Mouse (Mus musculus): ENCODE measurements around the gene Phospho1. TPM values are rescaled to one million over a fixed set of nuclear protein-coding genes. Genes with fewer than 3 reads are reported as not detected.

The Phospho1 gene
- total RNA-seq, 2 experiments from 2014 or later, result 69.9 to 71.8 TPM

DNA sequence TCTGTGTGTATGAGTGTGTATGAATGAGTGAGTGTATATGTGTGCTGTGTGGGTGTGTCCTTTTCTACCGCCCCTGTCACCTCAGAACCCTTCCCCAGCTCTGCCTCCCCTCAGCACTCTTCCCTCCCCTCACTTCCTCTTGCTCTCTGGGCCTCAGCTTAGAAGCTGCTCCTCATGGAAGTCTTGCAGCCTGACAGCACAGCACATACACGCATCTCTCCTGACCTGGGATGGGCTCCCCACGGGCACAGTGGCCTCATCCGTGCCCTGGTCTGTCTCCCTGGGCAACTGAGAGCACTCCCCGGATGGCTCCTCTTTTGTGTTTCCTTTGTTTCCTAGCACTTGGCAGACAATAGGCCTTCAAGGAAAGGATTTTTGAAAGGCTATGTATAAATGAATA lies 14.7 kb upstream of the Phospho1 start:
- no peak for DNase-seq (ENCODE audit: low spot score in 2 of 2)
- intact Hi-C loops (cut with DNase I), result no loop called here

DNA sequence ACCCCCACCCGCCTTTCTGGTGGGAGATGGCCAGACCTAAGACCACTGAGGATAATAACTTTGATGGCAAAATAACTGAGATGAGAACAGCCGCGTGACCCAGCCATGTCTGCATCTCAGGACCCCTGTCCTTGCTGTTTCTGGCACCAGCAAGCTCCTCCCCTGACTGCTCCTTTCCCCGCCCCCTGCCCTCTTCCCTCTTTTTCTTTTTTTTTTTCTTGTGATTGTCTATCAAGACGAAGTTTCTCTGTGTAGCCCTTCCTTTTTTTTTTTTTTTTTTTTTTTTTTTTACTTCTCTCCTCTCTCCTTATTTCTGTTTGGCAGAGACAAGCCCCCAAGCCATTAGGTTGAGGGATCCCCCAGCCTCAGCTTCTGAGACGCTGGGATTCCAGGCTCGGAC lies 13.5 kb upstream of the Phospho1 start:
- intact Hi-C loops (cut with DNase I), result no loop called here

DNA sequence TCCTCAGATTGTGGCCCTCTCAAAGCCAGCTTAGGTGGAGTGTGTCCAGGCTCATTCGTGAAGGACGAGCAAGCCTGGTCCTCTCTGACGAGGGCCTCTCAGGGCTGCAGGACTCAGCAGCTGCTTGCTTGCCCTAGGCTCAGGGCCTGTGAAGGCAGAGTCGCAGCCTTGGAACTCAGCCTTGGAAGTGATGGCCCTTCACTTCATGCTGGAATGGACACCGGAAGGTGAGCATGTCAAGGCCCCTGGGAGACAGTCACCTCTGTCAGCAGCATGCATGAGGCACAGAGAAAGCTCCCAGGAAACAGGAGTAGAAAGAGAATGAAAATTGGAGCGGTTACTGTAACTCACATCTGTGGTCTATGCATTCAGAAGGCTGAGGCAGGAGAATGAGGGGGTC lies 12.6 kb upstream of the Phospho1 start:
- DNase-seq (ENCODE audit: low spot score in 2 of 2), result no peak
- intact Hi-C loops (cut with DNase I), result no loop called here

More for the DNA sequence above, 13.5 kb upstream of the Phospho1 start:
- no peak for DNase-seq (ENCODE audit: low spot score in 2 of 2)

DNA sequence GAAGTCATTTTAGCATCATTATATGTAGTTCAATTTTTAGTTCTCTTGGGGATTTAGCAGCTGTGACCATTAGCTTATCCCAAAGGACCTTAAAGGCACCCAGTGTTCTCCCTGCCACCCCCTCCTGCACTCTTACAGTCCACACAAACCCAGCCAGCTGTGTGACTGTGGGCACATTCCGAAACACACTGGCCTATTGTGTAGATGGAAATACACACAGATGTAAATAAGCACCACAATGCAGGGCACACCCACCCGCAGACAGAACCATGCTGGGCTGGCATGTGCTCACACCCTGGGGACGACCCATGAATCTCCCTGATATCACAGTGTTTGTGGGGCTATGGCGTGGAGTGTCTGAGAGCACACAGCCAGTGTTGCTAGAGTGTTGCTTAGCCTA lies 12.1 kb upstream of the Phospho1 start:
- no peak for DNase-seq (ENCODE audit: low spot score in 2 of 2)
- intact Hi-C loops (cut with DNase I), result no loop called here

DNA sequence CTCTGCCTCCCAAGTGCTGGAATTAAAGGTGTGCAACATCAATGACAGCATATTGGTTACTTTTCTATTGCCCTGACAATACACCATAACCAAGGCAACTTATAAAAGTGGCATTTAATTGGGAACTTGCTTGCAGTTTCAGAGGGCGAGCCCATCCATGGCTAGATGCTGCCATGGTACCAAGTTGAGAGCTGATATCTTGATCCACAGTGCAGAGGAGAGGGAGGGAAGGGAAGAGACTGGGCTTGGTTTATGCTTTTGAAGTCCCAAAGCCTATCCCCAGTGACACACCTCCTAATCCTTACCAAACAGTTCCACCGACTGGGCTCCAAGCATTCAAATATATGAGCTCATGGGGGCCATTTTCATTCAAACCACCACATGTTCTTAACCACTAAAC lies 10.2 kb upstream of the Phospho1 start:
- no peak for DNase-seq (ENCODE audit: low spot score in 2 of 2)
- intact Hi-C loops (cut with DNase I), result no loop called here

DNA sequence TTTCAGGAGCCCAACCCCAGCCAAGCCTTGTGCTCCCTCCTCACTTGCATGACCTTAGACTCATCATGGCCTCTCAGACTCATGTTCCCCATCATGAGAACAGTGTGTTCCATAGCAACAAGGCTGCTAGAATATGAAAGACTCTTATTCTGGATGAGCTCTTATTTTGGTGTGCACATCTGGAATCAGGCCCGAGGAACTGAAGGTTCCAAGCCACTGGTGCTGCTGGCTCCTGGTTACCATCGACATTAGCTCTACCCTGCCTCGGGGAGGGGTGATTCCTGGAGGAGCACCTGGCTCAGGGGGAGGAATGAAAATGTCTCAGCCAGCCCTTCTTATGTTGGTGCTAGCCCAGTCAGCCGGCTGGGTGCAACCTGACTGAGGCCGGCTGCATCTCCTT lies 9.4 kb upstream of the Phospho1 start:
- intact Hi-C loops (cut with DNase I), result no loop called here
- no peak for DNase-seq (ENCODE audit: low spot score in 2 of 2)

DNA sequence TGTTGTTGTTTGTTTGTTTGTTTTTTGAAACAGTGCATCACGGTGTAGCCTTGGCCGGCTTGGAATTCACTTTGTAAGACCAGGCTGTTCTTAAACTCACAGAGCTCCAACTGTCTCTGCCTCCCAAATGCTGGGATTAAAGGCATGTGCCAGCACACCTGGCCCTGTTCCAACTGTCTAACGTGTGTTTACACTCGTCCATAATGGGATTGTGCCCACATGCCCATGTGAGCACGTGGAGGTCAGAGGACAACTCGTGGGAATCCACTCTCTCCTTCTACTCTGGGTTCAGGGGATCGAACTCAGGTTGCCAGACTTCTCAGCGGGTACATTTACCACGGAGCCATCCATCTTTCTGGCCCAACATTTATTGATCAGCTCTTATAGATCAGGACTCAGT lies 8.9 kb upstream of the Phospho1 start:
- DNase-seq (ENCODE audit: low spot score in 2 of 2), result no peak
- intact Hi-C loops (cut with DNase I), result no loop called here

DNA sequence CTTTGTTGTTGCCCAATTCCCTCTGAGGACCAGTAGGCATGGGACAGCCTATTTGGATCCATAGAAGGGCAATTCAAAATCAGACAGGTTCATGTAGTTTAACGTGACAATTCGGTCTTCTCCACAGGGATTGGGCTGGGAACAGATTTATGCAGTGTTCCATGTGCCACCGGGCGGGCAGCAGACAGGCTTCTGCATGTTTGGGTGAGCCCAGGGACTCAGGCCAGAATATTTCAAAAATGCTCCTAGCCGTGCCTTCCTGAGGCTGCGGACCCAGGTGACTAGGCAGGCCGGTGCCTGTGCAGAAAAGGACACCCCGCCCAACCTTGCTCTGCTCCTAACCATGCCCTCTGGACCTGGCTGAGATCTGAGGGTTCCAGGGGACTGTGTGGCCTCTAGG lies 5.2 kb upstream of the Phospho1 start:
- intact Hi-C loops (cut with DNase I), result no loop called here
- no peak for DNase-seq (ENCODE audit: low spot score in 2 of 2)

DNA sequence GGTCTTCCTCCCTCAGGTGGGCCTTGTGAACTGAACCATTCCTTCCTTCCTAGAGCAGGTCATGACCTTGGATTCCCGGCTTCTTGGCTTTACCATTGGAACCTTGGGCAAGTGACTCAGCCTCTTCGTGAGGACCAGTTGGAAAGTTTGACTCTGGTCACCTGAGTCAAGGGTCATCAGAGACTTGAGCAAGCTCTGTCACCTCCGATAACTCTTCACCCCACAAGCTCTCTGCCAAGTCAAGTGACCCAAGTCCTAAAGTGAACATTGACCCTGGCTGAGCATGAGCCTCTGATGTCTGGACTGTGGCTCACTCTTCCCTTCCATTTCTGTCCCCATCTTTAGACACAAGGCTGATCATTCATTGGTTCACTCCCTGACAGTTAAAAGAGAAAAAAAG lies 2.8 kb upstream of the Phospho1 start:
- intact Hi-C loops (cut with DNase I), result loop anchor here (5.0 to 10.0 kb wide), 2 partner anchors 49 to 137 kb away; no protein-coding TSS in a partner anchor
- no peak for DNase-seq (ENCODE audit: low spot score in 2 of 2)

DNA sequence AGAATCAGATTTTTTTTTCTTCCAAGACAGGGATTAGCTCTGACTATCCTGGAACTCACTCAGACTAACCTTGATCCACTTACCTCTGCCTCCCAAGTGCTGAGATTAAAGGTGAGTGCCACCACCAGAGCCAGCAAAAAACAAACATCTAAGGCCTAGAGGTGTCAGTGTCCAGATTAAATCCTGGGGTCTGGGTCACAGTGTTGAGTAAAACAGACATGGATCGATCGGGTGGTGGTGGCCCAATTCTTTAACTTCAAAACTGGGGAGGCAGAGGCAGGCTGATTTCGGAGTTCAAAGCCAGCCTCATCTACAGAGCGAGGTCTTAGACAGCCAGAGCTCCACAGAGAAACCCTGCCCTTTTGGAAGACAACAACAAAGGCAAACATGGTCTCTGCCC lies 1.9 kb upstream of the Phospho1 start:
- no peak for DNase-seq (ENCODE audit: low spot score in 2 of 2)
- intact Hi-C loops (cut with DNase I), result loop anchor here (5.0 to 10.0 kb wide), 2 partner anchors 50 to 138 kb away; no protein-coding TSS in a partner anchor

DNA sequence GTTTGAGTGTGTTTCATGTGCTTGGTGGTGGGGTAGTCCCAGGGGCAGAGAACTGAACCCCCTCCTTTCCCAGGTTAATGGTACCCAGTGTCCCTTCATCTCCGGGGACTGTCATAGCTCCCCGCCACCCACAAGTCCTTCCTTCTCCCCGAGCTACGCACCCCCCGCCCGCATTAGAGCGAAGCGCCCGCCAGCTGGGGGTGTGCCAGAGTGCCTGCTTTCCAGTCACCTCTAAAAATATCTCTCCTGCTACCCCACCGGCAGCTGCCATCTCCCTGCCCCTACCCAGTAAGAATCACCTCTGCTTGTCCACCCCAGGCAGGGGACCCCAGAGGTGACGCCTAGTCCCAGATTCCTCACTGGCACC lies 561 bp downstream of the Phospho1 start:
- intact Hi-C loops (cut with DNase I), result loop anchor here (2.0 to 10.0 kb wide), 5 partner anchors 34 to 302 kb away; partner anchors contain the start of gene Snf8
- peak in 1 of 2 experiments; percentile 68 for DNase-seq (ENCODE audit: low spot score in 2 of 2)

DNA sequence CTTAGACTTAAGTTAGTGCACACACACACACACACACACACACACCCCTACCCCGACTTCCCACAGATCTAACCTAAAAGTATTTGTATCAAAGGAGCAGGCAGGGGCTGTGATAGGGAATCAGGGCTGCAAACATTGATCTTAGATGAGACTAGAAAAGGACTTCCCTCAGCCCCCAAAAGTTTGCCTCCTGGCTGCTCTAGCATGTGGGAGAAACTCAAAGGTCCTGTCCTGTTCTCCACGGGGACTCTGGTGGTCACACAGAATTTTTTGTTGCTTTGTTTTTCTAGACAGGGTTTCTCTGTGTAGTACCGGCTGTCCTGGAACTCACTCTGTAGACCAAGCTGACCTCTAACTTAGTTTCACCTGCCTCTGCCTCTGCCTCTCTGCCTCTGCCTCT lies 1.3 kb downstream of the Phospho1 start:
- no peak for DNase-seq (ENCODE audit: low spot score in 2 of 2)
- intact Hi-C loops (cut with DNase I), result loop anchor here (2.0 to 10.0 kb wide), 4 partner anchors 33 to 302 kb away; partner anchors contain the start of gene Snf8

DNA sequence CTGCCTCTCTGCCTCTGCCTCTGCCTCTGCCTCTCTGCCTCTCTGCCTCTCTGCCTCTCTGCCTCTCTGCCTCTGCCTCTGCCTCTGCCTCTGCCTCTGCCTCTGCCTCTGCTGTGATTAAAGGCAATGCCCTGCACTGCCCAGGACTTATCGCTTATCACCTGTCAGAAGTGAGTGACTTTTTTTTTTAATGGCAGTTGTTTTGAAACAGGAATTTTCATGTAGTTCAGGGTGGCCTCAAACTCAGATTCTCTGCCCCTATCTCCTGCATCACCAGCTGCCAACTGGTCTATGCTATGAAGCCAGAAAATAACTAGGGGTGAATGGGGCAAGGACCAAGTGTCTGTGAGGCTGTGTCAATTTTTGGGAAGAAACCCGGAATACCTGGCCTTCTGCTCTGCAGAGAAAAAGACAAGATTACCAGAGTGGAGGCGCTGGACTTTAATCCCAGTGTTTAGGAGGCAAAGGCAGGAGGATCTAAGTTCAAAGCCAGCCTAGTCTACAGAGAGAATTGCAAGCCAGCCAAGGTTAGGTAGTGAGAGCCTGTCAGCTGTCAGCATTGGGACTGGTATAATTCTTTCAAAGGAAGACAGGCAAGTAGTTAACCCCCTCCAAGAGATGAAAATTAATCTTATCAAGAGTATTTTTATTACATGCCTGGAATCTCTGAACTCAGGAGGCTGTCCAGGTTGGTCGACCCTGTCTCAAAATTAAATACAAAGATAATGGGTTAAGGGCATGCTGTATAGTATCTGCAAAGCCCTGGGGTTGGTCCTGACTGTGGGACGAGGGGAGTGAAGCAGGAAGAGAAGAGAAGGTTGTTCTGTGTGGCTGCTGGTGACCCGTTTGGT lies 2.2 kb downstream of the Phospho1 start:
- intact Hi-C loops (cut with DNase I), result loop anchor here (5.0 to 10.0 kb wide), 3 partner anchors 142 to 301 kb away; partner anchors contain the start of gene Snf8
- DNase-seq (ENCODE audit: low spot score in 2 of 2), result no peak

DNA sequence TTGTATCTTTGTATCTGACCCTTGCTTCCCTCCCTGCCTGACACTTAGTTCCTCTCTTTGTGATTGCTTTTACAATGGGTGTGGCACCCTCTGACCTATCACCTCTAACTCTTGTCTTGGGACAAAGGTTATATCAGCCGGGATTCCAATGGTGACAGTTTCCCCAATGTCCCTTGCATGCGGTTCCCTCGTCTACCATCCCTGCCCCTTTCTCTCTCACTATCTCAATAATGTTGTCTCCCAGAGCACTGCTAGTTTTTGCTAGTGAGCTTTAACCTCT lies 2.8 kb downstream of the Phospho1 start:
- no peak for DNase-seq (ENCODE audit: low spot score in 2 of 2)
- intact Hi-C loops (cut with DNase I), result loop anchor here (5.0 to 10.0 kb wide), 3 partner anchors 142 to 300 kb away; partner anchors contain the start of gene Snf8

DNA sequence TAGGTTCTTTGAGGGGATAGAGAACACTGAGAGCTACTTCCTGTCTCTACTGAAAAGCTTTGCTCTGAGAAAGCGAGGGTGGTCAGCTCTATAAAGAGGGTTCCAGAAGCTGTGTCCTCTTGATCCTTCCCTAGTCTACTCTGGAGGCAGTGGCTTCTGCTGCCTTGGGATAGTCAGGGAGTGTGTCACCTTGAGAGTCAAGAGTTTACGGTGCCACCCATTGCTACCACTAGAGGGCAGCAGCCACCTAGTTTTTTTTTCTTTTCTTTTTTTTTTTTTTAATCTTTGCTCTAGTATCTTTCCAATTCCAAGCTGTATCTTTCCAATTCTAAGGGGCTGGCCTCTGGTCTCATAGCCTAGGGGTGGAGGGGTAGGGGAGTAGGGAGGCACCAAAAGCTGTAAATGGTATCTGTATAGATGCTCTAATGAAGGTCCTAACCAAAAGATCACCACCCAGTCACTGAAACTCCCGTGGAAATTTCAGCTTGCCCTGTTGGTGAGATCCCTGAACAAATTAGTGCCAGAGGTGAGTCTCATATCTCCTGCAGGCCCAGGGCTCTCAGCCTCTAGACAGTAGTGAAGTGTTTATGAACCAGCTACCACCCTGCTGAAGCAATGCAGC lies 3.3 kb downstream of the Phospho1 start:
- intact Hi-C loops (cut with DNase I), result loop anchor here (1.0 to 10.0 kb wide), 4 partner anchors 26 to 300 kb away; partner anchors contain the start of gene Snf8
- peak; percentile 55 to 77 for DNase-seq (ENCODE audit: low spot score in 2 of 2)

DNA sequence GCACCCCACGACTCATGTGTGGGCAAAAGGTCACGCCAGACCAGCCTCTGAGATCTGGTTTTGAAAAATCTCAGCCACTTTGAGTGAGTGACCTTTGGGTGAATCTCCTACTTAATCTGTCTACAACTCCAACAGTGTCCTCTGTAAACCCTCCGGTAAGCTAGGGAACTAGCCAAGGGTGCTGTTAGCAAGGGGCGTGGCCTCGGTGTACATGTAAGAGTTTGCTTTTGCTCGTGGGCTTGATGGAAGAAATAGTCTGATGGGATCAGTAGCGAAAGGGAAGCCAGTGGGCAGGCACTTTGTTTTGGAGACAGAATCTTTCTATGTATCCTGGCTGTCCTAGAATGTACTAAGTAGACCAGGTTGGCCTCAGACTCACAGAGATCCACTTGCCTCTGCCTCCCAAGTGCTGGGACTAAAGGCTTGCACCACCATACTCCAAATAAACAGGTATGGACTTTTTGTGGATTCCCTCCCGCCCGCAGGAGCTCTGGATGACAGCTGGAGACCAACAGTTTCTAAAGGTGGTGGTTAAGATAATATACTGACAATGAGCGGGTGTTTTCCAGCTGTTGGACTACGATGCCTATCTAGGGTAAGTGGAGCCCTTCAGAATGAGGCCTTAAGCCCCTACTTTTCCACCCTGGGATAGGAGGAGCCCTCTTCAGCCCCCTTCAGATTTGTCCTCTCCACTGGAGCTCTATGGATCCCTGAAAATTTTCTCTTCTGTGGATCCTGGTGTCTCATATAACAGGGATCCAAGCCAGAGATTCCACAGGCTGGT lies 4.1 kb downstream of the Phospho1 start:
- intact Hi-C loops (cut with DNase I), result loop anchor here (1.0 to 10.0 kb wide), 4 partner anchors 25 to 299 kb away; partner anchors contain the start of gene Snf8

DNA sequence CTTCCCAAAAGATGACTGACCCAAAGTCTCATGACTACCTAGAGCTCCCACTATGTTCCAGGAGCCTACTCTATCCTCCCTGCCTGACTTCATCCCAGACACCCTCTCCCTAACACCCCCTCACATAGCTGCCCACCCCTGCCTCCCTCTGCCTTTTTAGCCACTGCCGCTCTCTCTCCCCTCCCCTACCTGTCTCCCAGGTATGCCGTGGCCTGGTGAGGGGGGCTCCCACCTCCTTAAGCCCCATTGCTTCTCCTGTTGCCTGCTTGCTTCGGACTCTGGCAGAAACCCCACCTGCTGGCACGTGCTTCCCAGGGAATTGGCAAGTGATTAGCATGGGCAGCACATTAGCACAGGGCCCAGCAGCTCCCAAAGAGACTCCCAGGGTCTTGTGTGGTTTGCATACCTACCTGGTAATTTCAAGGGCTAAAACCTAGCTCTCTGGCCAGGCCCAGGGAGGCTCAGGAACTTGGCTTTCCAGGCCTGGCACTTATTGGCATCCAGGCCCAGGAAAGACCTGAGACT lies 5.3 kb downstream of the Phospho1 start:
- intact Hi-C loops (cut with DNase I), result loop anchor here (5.0 to 10.0 kb wide), 3 partner anchors 145 to 298 kb away; partner anchors contain the start of gene Snf8
- no peak for DNase-seq (ENCODE audit: low spot score in 2 of 2)

More for the DNA sequence above, 4.1 kb downstream of the Phospho1 start:
- no peak for DNase-seq (ENCODE audit: low spot score in 2 of 2)

DNA sequence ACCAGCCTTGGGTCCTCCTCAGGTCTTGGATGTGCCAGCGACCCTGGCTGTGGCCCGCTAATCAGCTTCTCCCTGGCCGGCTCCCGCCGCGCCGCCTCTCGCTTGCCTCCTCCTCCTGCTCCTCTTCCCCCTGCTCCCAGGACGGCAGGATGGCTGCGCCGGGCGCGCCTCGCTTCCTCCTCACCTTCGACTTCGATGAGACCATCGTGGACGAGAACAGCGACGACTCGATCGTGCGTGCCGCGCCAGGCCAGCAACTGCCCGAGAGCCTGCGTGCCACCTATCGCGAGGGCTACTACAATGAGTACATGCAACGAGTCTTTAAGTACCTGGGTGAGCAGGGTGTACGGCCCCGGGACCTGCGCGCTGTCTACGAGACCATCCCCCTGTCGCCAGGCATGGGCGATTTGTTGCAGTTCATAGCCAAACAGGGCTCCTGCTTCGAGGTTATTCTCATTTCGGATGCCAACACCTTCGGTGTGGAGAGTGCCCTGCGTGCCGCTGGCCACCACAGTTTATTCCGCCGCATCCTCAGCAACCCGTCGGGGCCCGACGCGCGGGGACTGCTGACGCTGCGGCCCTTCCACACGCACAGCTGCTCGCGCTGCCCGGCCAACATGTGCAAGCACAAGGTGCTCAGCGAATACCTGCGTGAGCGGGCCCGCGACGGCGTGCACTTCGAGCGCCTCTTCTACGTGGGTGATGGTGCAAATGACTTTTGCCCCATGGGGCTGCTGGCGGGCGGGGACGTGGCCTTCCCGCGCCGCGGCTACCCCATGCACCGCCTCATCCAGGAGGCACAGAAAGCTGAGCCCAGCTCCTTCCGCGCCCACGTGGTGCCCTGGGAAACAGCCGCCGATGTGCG lies 6.3 kb downstream of the Phospho1 start:
- no peak for DNase-seq (ENCODE audit: low spot score in 2 of 2)
- intact Hi-C loops (cut with DNase I), result no loop called here

DNA sequence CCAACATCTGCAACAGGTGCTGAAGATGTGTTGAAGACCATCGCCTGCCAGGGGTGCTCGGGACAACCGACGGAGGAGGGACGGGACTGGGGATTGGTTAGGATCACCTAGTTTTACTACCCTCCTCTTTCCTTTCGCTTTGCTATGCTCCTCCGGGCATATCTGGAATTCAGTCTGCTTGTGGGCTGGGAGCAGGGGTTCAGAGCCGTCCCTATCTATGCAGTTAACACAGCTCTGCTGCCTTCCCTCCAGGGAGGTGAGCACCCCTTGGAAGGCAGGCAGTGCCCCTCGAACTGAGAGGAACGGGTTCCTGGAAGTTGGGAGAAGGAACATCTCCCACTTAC lies 6.9 kb downstream of the Phospho1 start:
- intact Hi-C loops (cut with DNase I), result no loop called here
- no peak for DNase-seq (ENCODE audit: low spot score in 2 of 2)
